Mouse (Mus musculus): ENCODE results near the gene Olfr279.
A peak's percentile ranks its signal among the peaks of the same experiment; 100 is the strongest.

The Olfr279 gene

GRCm38 (mm10) chr15:98492102-98492501 lies at the start of gene Olfr279:
Gene Olfr279, plus strand, starts transcription at chr15:98492402.
- no peak for DNase-seq (ENCODE audit: low read depth, low spot score)

GRCm38 (mm10) chr15:98444561-98444960 lies 47.6 kb upstream of the Olfr279 start:
- DNase-seq (ENCODE audit: low read depth, low spot score): no peak

GRCm38 (mm10) chr15:98448521-98448920 lies 43.7 kb upstream of the Olfr279 start:
- no peak for DNase-seq (ENCODE audit: low read depth, low spot score)

GRCm38 (mm10) chr15:98452288-98452687 lies 39.9 kb upstream of the Olfr279 start, which contains the start of gene Olfr281:
Gene Olfr281, plus strand, starts transcription at chr15:98452588.
- no peak for DNase-seq (ENCODE audit: low read depth, low spot score)

GRCm38 (mm10) chr15:98469596-98469995 lies 22.6 kb upstream of the Olfr279 start, which contains the start of gene OR5BS1P:
Gene OR5BS1P, plus strand, starts transcription at chr15:98469896.
- no peak for DNase-seq (ENCODE audit: low read depth, low spot score)

- DNase-seq (ENCODE audit: low read depth, low spot score): no peak
Observed at GRCm38 (mm10) chr15:98471539-98471938, 20.7 kb upstream of the Olfr279 start.

- DNase-seq (ENCODE audit: low read depth, low spot score): no peak
Observed at GRCm38 (mm10) chr15:98474958-98475357, 17.2 kb upstream of the Olfr279 start.

- no peak for DNase-seq (ENCODE audit: low read depth, low spot score)
Observed at GRCm38 (mm10) chr15:98475382-98475781, 16.8 kb upstream of the Olfr279 start.

- DNase-seq (ENCODE audit: low read depth, low spot score): no peak
Observed at GRCm38 (mm10) chr15:98476281-98476680, 15.9 kb upstream of the Olfr279 start.

GRCm38 (mm10) chr15:98479568-98480102 lies 12.6 kb upstream of the Olfr279 start:
- no peak for DNase-seq (ENCODE audit: low read depth, low spot score)

GRCm38 (mm10) chr15:98482701-98483100 lies 9.5 kb upstream of the Olfr279 start, which contains the start of gene Lalba:
Gene Lalba, minus strand, starts transcription at chr15:98482721.
- DNase-seq (ENCODE audit: low read depth, low spot score): no peak

GRCm38 (mm10) chr15:98483907-98484886 lies 8.0 kb upstream of the Olfr279 start:
- peak; percentile 70 for DNase-seq (ENCODE audit: low read depth, low spot score)

- DNase-seq (ENCODE audit: low read depth, low spot score): no peak
Observed at GRCm38 (mm10) chr15:98486433-98487021, 5.7 kb upstream of the Olfr279 start.

- no peak for DNase-seq (ENCODE audit: low read depth, low spot score)
Observed at GRCm38 (mm10) chr15:98491332-98491731, 870 bp upstream of the Olfr279 start.

GRCm38 (mm10) chr15:98497631-98498030 lies 5.4 kb downstream of the Olfr279 start:
- DNase-seq (ENCODE audit: low read depth, low spot score): no peak

- no peak for DNase-seq (ENCODE audit: low read depth, low spot score)
Observed at GRCm38 (mm10) chr15:98503317-98503716, 11.1 kb downstream of the Olfr279 start.

- no peak for DNase-seq (ENCODE audit: low read depth, low spot score)
Observed at GRCm38 (mm10) chr15:98504514-98504913, 12.3 kb downstream of the Olfr279 start.

- DNase-seq (ENCODE audit: low read depth, low spot score): no peak
Observed at GRCm38 (mm10) chr15:98506253-98506957, 14.2 kb downstream of the Olfr279 start.

GRCm38 (mm10) chr15:98507321-98507720 lies 15.1 kb downstream of the Olfr279 start:
- no peak for DNase-seq (ENCODE audit: low read depth, low spot score)

- no peak for DNase-seq (ENCODE audit: low read depth, low spot score)
Observed at GRCm38 (mm10) chr15:98509387-98509786, 17.2 kb downstream of the Olfr279 start.
